ENCODE assay signal across 10 mouse cellular contexts in the genomic region with DNA sequence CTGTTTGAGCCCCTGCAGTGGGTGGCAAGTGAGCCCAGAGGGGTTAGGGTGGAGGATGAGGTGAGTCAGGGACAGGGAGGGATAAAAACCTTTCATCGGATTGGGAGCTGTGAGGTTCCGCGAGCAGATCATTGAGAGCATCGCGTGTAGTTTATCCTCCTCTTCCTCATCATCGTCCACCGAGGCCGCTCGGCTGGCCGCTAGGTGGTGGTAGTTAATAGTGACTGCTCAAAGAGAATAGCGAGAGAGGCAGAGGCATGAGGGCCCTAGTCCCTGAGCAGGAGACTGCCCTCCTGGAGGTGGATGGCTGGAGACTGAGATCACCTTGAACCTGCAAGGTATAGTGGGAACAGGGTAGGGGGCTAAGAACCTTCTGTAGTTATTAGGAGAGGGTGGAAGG. TPM values are rescaled to one million over a fixed set of nuclear protein-coding genes. Genes with fewer than 3 reads are reported as not detected.
DNase-seq lines count a peak whose midpoint lies in the region; ATAC-seq and TF ChIP-seq lines count a peak whose summit lies in the region.
"Had no signal": no experiment of that assay in that cellular context is flagged by ENCODE, and none has a peak within 500 bp of the region (broad histone marks: within the 10 kb centered on the region; RNA-seq: fewer than 3 reads in every experiment).

No protein-coding gene starts in this region.

- ATAC-seq in liver, embryonic 11.5 days (replicated peaks; ENCODE audit: low FRiP score), result no peak
- ATAC-seq in hindbrain, postnatal 0 days, result no peak
- no peak for ATAC-seq in inflammation-experienced regulatory T-cells, adult 6 months

- H3K4me1 ChIP-seq in liver, embryonic 11.5 days (replicated peaks; ENCODE audit: control insufficient read depth, insufficient read depth, low read length), result no peaks in the 10 kb centered on the region
- H3K4me1 ChIP-seq in hindbrain, postnatal 0 days (ENCODE audit: insufficient read depth, low read length), result peaks cover 7% of the 10 kb centered on the region
- H3K4me1 ChIP-seq in small intestine, adult 2 months (ENCODE audit: control insufficient read depth, insufficient read depth, insufficient read length, low read length), result peaks cover 7% of the 10 kb centered on the region; the same call in 1 of the 2 replicates

- no peak for TF ChIP-seq POLR2A in small intestine, adult 2 months (IDR thresholded peaks at IDR 0.05; ENCODE audit: low read depth, low read length)

- H3K27ac ChIP-seq in liver, embryonic 11.5 days (ENCODE audit: low read depth, low read length), result no peak overlapping the region
- no peak overlapping the region for H3K27ac ChIP-seq in hindbrain, postnatal 0 days
- H3K27ac ChIP-seq in small intestine, adult 2 months (ENCODE audit: insufficient read depth, low read depth, low read length), result no peak overlapping the region
- H3K27ac ChIP-seq: lung, embryonic 15.5 days had no signal

- no peak overlapping the region for H3K4me3 ChIP-seq in liver, embryonic 11.5 days (ENCODE audit: low read depth, low read length)
- no peak overlapping the region for H3K4me3 ChIP-seq in hindbrain, postnatal 0 days (ENCODE audit: low read length)
- no peak overlapping the region for H3K4me3 ChIP-seq in small intestine, adult 2 months (ENCODE audit: low read depth, low read length)
- H3K4me3 ChIP-seq: lung, embryonic 15.5 days had no signal

- peak; percentile 69 to 77 for DNase-seq in cerebellum, postnatal 25 days
- no peak for DNase-seq in cerebellum, postnatal 4 days (ENCODE audit: low spot score in 2 of 2)
- peak; percentile 49 for DNase-seq in liver
- DNase-seq in liver, embryonic 11.5 days (ENCODE audit: low spot score), result no peak
- DNase-seq in hindbrain, postnatal 0 days (ENCODE audit: low spot score), result no peak
- no peak for DNase-seq in adipocyte (ENCODE audit: low spot score)
- DNase-seq: right cerebral cortex, adult 18-20 months had no signal

- peaks cover 5% of the 10 kb centered on the region; the same call in 1 of the 2 replicates for H3K36me3 ChIP-seq in liver, embryonic 11.5 days (ENCODE audit: control insufficient read depth, insufficient read depth, low read length)
- H3K36me3 ChIP-seq in hindbrain, postnatal 0 days (ENCODE audit: insufficient read depth, low read length), result peaks cover 37% of the 10 kb centered on the region; the same call in 1 of the 2 replicates
- H3K36me3 ChIP-seq in small intestine, adult 2 months (ENCODE audit: control insufficient read depth, insufficient read depth, low read length), result peaks cover 1% of the 10 kb centered on the region; the same call in 1 of the 2 replicates
- H3K36me3 ChIP-seq: lung, embryonic 15.5 days had no signal

- no peak overlapping the region for H3K9ac ChIP-seq in liver, embryonic 11.5 days (ENCODE audit: low read depth, low read length)
- H3K9ac ChIP-seq in hindbrain, postnatal 0 days (replicated peaks; ENCODE audit: low read length), result no peak overlapping the region

- 19% methylated on average over 11 of the region's 11 CpGs for WGBS in liver, embryonic 11.5 days
- 27% methylated on average over 11 of the region's 11 CpGs for WGBS in hindbrain, postnatal 0 days
- WGBS in small intestine, adult 2 months, result 49% methylated on average over 11 of the region's 11 CpGs

- no peaks in the 10 kb centered on the region for H3K27me3 ChIP-seq in liver, embryonic 11.5 days (replicated peaks; ENCODE audit: control insufficient read depth, insufficient read depth, low read length)
- H3K27me3 ChIP-seq in hindbrain, postnatal 0 days (ENCODE audit: insufficient read depth, low read length), result no peaks in the 10 kb centered on the region
- H3K27me3 ChIP-seq in small intestine, adult 2 months (ENCODE audit: control insufficient read depth, insufficient read depth, low read length), result no peaks in the 10 kb centered on the region
- H3K27me3 ChIP-seq: lung, embryonic 15.5 days had no signal

- TF ChIP-seq CTCF in hindbrain, postnatal 0 days (IDR thresholded peaks at IDR 0.05; ENCODE audit: low read depth), result peak; percentile 67
- peak; percentile 39; the same call in 1 of the 2 replicates for TF ChIP-seq CTCF in small intestine, adult 2 months (IDR thresholded peaks at IDR 0.05; ENCODE audit: extremely low read depth, insufficient read length, insufficient replicate concordance, low read depth, low read length)

- no peak overlapping the region for H3K4me2 ChIP-seq in liver, embryonic 11.5 days
- H3K4me2 ChIP-seq in hindbrain, postnatal 0 days (ENCODE audit: low read depth, low read length), result no peak overlapping the region
- H3K4me2 ChIP-seq: lung, embryonic 15.5 days had no signal

- no peaks in the 10 kb centered on the region for H3K9me3 ChIP-seq in liver, embryonic 11.5 days (ENCODE audit: control insufficient read depth, low read length)
- no peaks in the 10 kb centered on the region for H3K9me3 ChIP-seq in hindbrain, postnatal 0 days (ENCODE audit: low read length)
- H3K9me3 ChIP-seq: lung, embryonic 15.5 days had no signal

RNA-seq across cellular contexts. Expression of gene Mnt, which starts 32.8 kb away (rescaled TPM):
- polyA plus RNA-seq in liver, embryonic 11.5 days (2014; fragmentation: Nextera tagmentation; extraction: Ambion mirVana), result 3.5 and 3.9 TPM in 2 replicates
- total RNA-seq in hindbrain, postnatal 0 days (2014; rRNA removed), result 18.5 and 22.8 TPM in 2 replicates
- 7.0 and 8.4 TPM in 2 replicates for polyA plus RNA-seq in hindbrain, postnatal 0 days (2015; fragmentation: Nextera tagmentation; extraction: Ambion mirVana)
- 9.5 and 23.6 TPM in 2 replicates for polyA plus RNA-seq in small intestine, adult 2 months (2012; rRNA removed)
- polyA plus RNA-seq in inflammation-experienced regulatory T-cells, adult 6 months (2017; shearing (Covaris generic)), result 1 to 10 TPM; 4.8 to 6.5 (median 6.3) TPM

RNA-seq across cellular contexts. Expression of gene Sgsm2, which starts 33.4 kb away (rescaled TPM):
- 4.2 TPM in 2 replicates for polyA plus RNA-seq in liver, embryonic 11.5 days (2014; fragmentation: Nextera tagmentation; extraction: Ambion mirVana)
- total RNA-seq in hindbrain, postnatal 0 days (2014; rRNA removed), result 49.0 and 59.2 TPM in 2 replicates
- 21.2 and 21.3 TPM in 2 replicates for polyA plus RNA-seq in hindbrain, postnatal 0 days (2015; fragmentation: Nextera tagmentation; extraction: Ambion mirVana)
- 6.8 and 9.7 TPM in 2 replicates for polyA plus RNA-seq in small intestine, adult 2 months (2012; rRNA removed)
- 1 to 10 TPM; 1.2 to 3.2 (median 2.9) TPM for polyA plus RNA-seq in inflammation-experienced regulatory T-cells, adult 6 months (2017; shearing (Covaris generic))

RNA-seq across cellular contexts. Expression of gene Tsr1, which starts 34.4 kb away (rescaled TPM):
- polyA plus RNA-seq in liver, embryonic 11.5 days (2014; fragmentation: Nextera tagmentation; extraction: Ambion mirVana), result 72.4 and 81.3 TPM in 2 replicates
- 20.3 and 34.1 TPM in 2 replicates for total RNA-seq in hindbrain, postnatal 0 days (2014; rRNA removed)
- polyA plus RNA-seq in hindbrain, postnatal 0 days (2015; fragmentation: Nextera tagmentation; extraction: Ambion mirVana), result 21.1 and 22.0 TPM in 2 replicates
- polyA plus RNA-seq in small intestine, adult 2 months (2012; rRNA removed), result 1.7 and 1.9 TPM in 2 replicates
- 10 to 100 TPM; 29.2 to 46.3 (median 45.4) TPM for polyA plus RNA-seq in inflammation-experienced regulatory T-cells, adult 6 months (2017; shearing (Covaris generic))

Comparison
In these comparisons a context has a peak if more than half of its experiments do, and no peak if none do; other contexts are left out.
1. DNase-seq: peak in cerebellum, postnatal 25 days (2 of 2) and liver (single experiment); none in cerebellum, postnatal 4 days (0 of 2), liver, embryonic 11.5 days (single experiment), hindbrain, postnatal 0 days (single experiment) and adipocyte (single experiment).